Mouse (Mus musculus) mesoderm, embryonic 11.5 days (tissue): ENCODE measurements around the gene Pate1.
A peak's percentile ranks its signal among the peaks of the same experiment; 100 is the strongest.

Experiments used
- DNase-seq: peaks from one replicate; pipeline ENCODE4 v3.0.0-alpha.2; 2012; ENCODE audit warnings: low read depth, low spot score

Pate1 gene

DNA sequence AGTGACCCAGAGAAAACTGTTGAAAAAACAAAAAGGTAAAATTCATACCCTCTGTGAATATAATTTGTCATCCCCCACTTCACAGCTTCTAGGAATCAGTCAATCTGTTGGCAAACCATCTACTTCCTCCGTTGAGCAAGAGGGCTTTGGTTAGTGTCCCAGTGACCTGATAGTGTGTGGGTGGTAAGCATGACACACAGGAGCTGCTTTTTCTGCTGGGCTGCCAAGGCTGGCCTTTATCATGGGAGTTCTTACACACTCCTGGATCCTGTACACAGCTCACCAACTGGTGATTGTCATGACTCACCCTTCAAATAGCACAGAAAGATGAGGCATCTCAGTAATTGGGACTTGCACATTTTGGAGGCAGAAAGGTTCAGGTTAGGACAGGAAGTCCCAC lies at the start of gene Pate1:
TSS of gene Pate1 (minus strand) at position 378 of the 400 bp plus-strand sequence.
- peak; percentile 13 for DNase-seq

- DNase-seq: no peak
Measured at GRCm38 (mm10) chr9:35707265-35707664, 20.1 kb upstream of the Pate1 start.

DNA sequence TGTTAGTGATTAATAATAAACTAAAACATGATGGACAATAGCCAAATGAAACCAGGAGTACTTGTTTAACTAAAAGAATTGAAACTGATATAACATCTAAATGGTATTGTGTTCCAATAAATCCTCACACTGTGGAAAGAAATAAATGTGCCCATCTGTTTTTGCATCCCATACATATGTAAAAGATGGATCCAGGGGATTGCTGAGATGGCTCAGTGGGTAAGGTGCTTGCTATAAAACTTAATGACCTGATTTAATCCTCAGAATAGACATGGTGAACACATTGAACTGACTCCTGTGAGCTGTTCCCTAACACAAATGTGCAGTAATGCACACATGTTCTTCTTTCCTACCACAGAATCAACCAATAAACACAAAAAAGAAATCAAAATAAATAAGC lies 4.7 kb upstream of the Pate1 start:
- no peak for DNase-seq

DNA sequence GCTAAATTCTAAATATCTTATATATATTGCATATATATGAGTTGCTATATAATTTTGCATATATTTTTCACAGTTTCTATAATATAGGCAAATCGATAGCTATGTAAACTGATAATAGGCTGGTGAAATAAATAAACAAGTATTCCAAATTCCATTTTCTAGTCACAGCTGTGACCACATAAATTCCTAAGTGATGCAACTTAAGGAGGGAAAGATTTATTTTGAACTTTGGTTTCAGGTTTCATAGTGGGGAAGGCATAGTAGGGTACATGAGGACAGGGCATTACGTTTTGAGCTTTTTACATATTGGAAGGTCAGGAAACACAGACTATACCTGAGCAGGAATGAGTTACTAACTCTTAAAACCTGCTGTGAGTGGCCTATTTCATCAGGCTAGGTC lies 13.6 kb downstream of the Pate1 start:
- DNase-seq: no peak

DNA sequence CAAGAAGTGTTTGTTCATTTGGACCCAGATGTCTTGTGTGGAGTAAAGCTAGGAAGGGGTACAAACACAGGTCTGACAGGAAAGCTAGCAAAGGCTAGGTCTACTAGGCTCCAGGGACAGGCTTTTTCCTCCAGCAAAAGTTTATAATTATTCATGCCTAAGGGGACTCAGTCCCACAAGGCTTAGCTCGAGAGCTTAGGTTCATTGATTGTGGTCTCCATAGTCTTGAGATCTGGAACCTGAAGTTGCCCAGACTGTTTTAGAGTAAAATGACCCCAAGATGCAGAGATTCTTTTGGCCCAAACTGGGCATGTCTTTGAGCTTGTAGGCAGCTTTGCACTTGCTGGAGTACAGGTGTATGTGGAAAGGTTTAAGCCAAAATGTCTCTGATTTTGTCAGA lies 39.1 kb downstream of the Pate1 start, which contains the start of gene Pate3:
TSS of gene Pate3 (minus strand) at position 101 of the 400 bp plus-strand sequence.
- DNase-seq: no peak
